Mouse (Mus musculus) ES-Bruce4 (cell line): Measurements from ENCODE around the gene Ccl1. TPM values are rescaled to one million over a fixed set of nuclear protein-coding genes. Genes with fewer than 3 reads are reported as not detected.

ENCODE experiments used
- H3K27ac ChIP-seq: 2 replicates; pipeline ENCODE4 v1.5.1; 2012; ENCODE audit warnings: low read length, inconsistent platforms; ENCODE audit not compliant: insufficient read depth
- H3K27me3 ChIP-seq: 2 replicates; pipeline ENCODE4 v1.6.1; 2012; ENCODE audit warnings: mild to moderate bottlenecking, low read length, inconsistent platforms; ENCODE audit not compliant: control insufficient read depth, poor library complexity, insufficient read depth, severe bottlenecking
- H3K36me3 ChIP-seq: 2 replicates; pipeline ENCODE4 v1.6.1; 2012; ENCODE audit warnings: inconsistent platforms, mild to moderate bottlenecking, low read length, moderate library complexity; ENCODE audit not compliant: control insufficient read depth, poor library complexity, insufficient read depth, severe bottlenecking
- H3K4me1 ChIP-seq: one replicate; pipeline ENCODE4 v1.8.1; 2011; ENCODE audit warnings: low read length; ENCODE audit not compliant: control insufficient read depth, insufficient read depth
- H3K4me3 ChIP-seq: 2 replicates; pipeline ENCODE4 v1.5.1; 2011; ENCODE audit warnings: low read depth, mild to moderate bottlenecking, low read length
- H3K9ac ChIP-seq: 2 replicates; pipeline ENCODE4 v1.6.1; 2012; ENCODE audit warnings: low read depth, mild to moderate bottlenecking, inconsistent platforms; ENCODE audit not compliant: poor library complexity, severe bottlenecking
- H3K9me3 ChIP-seq: replicated peaks from 2 replicates; pipeline ENCODE4 v1.6.1; 2012; ENCODE audit warnings: mild to moderate bottlenecking, low read length, inconsistent platforms; ENCODE audit not compliant: control insufficient read depth, poor library complexity, insufficient read depth, severe bottlenecking
- CTCF ChIP-seq: IDR thresholded peaks from one replicate; pipeline ENCODE4 v1.8.1; 2011; ENCODE audit warnings: low read depth, low read length
- EP300 ChIP-seq: IDR thresholded peaks from 2 replicates; pipeline ENCODE4 v1.6.1; 2011; ENCODE audit warnings: low read depth, low read length; ENCODE audit not compliant: insufficient read depth
- POLR2A ChIP-seq: IDR thresholded peaks from one replicate; pipeline ENCODE4 v1.8.1; 2011; ENCODE audit warnings: low read length; ENCODE audit not compliant: insufficient read depth
- polyA plus RNA-seq: library from polyadenylated mRNA; stranded (reverse); fragments of >200 nt; gene quantifications from 2 replicates; pipeline ENCODE4 v1.2.4, GENCODE M21; 2011; ENCODE audit warnings: low read depth; ENCODE audit not compliant: missing spikeins, insufficient read depth, insufficient read length

The Ccl1 gene
- polyA plus RNA-seq, 1 experiment, result not detected

- Histone ChIP-seq H3K36me3 (no peaks in the 10 kb centered on the region), H3K9me3 (no peaks in the 10 kb centered on the region)
Measured at GRCm38 (mm10) chr11:82173491-82173890, 132.0 kb downstream of the Ccl1 start.

GRCm38 (mm10) chr11:82171316-82172071 lies 134.0 kb downstream of the Ccl1 start:
- Histone ChIP-seq H3K9me3 (no peaks in the 10 kb centered on the region), H3K36me3 (no peaks in the 10 kb centered on the region), H3K4me1 (peaks cover 2% of the 10 kb centered on the region), H3K27me3 (no peaks in the 10 kb centered on the region), H3K9ac (no peak overlapping the region), H3K27ac (no peak overlapping the region), H3K4me3 (no peak overlapping the region)
- TF ChIP-seq EP300, result no peak
- no peak for TF ChIP-seq POLR2A
- TF ChIP-seq CTCF, result no peak

More at GRCm38 (mm10) chr11:82173491-82173890, 132.0 kb downstream of the Ccl1 start:
- no peak overlapping the region for H3K4me3 ChIP-seq
- H3K27me3 ChIP-seq, result no peaks in the 10 kb centered on the region
- H3K27ac ChIP-seq, result no peak overlapping the region
- H3K9ac ChIP-seq, result no peak overlapping the region
- peaks cover 2% of the 10 kb centered on the region for H3K4me1 ChIP-seq
- TF ChIP-seq EP300 (no peak), POLR2A (no peak), CTCF (no peak)

- Histone ChIP-seq H3K27ac (no peak overlapping the region), H3K9me3 (no peaks in the 10 kb centered on the region), H3K4me3 (no peak overlapping the region), H3K4me1 (no peaks in the 10 kb centered on the region), H3K9ac (no peak overlapping the region), H3K27me3 (no peaks in the 10 kb centered on the region), H3K36me3 (no peaks in the 10 kb centered on the region)
- TF ChIP-seq EP300, result no peak
- no peak for TF ChIP-seq CTCF
- TF ChIP-seq POLR2A, result no peak
Measured at GRCm38 (mm10) chr11:82169456-82169855, 136.0 kb downstream of the Ccl1 start.

GRCm38 (mm10) chr11:82168308-82168707 lies 137.2 kb downstream of the Ccl1 start:
- Histone ChIP-seq H3K27me3 (no peaks in the 10 kb centered on the region), H3K27ac (no peak overlapping the region), H3K9me3 (no peaks in the 10 kb centered on the region), H3K36me3 (no peaks in the 10 kb centered on the region), H3K9ac (no peak overlapping the region), H3K4me1 (no peaks in the 10 kb centered on the region), H3K4me3 (no peak overlapping the region)
- TF ChIP-seq POLR2A (no peak), EP300 (no peak), CTCF (no peak)

- Histone ChIP-seq H3K27ac (no peak overlapping the region), H3K9ac (no peak overlapping the region), H3K27me3 (no peaks in the 10 kb centered on the region), H3K4me3 (no peak overlapping the region), H3K4me1 (no peaks in the 10 kb centered on the region), H3K36me3 (no peaks in the 10 kb centered on the region), H3K9me3 (no peaks in the 10 kb centered on the region)
- no peak for TF ChIP-seq EP300
- TF ChIP-seq POLR2A, result no peak
- no peak for TF ChIP-seq CTCF
Measured at GRCm38 (mm10) chr11:82163285-82163684, 142.2 kb downstream of the Ccl1 start.

GRCm38 (mm10) chr11:82159126-82159525 lies 146.4 kb downstream of the Ccl1 start:
- TF ChIP-seq EP300 (no peak), POLR2A (no peak), CTCF (no peak)
- Histone ChIP-seq H3K4me1 (no peaks in the 10 kb centered on the region), H3K27me3 (no peaks in the 10 kb centered on the region), H3K4me3 (no peak overlapping the region), H3K36me3 (no peaks in the 10 kb centered on the region), H3K9ac (no peak overlapping the region), H3K27ac (no peak overlapping the region), H3K9me3 (no peaks in the 10 kb centered on the region)
